Mouse (Mus musculus): ENCODE measurements around the gene Fam129b. TPM values are rescaled to one million over a fixed set of nuclear protein-coding genes. Genes with fewer than 3 reads are reported as not detected.
A peak's percentile ranks its signal among the peaks of the same experiment; 100 is the strongest.

Fam129b gene
- polyA plus RNA-seq, 1 experiment from 2014 or later = 17.0 TPM

- Histone ChIP-seq H3K4me1 (ENCODE audit: control insufficient read depth, insufficient read depth, low read length) (peaks cover 9% of the 10 kb centered on the region), H3K27me3 (ENCODE audit: control insufficient read depth, insufficient read depth, low read length) (no peaks in the 10 kb centered on the region), H3K4me2 (ENCODE audit: low read depth) (no peak overlapping the region), H3K4me3 (ENCODE audit: low read depth, low read length) (no peak overlapping the region), H3K9me3 (ENCODE audit: control insufficient read depth, low read length) (no peaks in the 10 kb centered on the region), H3K27ac (ENCODE audit: low read depth, low read length) (no peak overlapping the region), H3K36me3 (ENCODE audit: control insufficient read depth, insufficient read depth, low read length) (no peaks in the 10 kb centered on the region), H3K9ac (ENCODE audit: low read length) (no peak overlapping the region)
- DNase-seq (ENCODE audit: low spot score) = no peak
- no peak for ATAC-seq (ENCODE audit: insufficient read depth, low FRiP score, low TSS enrichment)
- 49% methylated on average over 8 of the region's 8 CpGs for WGBS
Measured at GRCm38 (mm10) chr2:32870275-32871100, 5.4 kb upstream of the Fam129b start.

GRCm38 (mm10) chr2:32874070-32874469 lies 1.8 kb upstream of the Fam129b start:
- DNase-seq (ENCODE audit: low spot score) = no peak

GRCm38 (mm10) chr2:32874951-32875674 lies 801 bp upstream of the Fam129b start:
- Histone ChIP-seq H3K9me3 (ENCODE audit: control insufficient read depth, low read length) (no peaks in the 10 kb centered on the region), H3K27me3 (ENCODE audit: control insufficient read depth, insufficient read depth, low read length) (no peaks in the 10 kb centered on the region), H3K9ac (ENCODE audit: low read length) (peak overlapping the region; percentile 98), H3K4me2 (ENCODE audit: low read depth) (peak overlapping the region; percentile 89), H3K4me3 (ENCODE audit: low read depth, low read length) (peak overlapping the region; percentile 85), H3K4me1 (ENCODE audit: control insufficient read depth, insufficient read depth, low read length) (peaks cover 25% of the 10 kb centered on the region), H3K27ac (ENCODE audit: low read depth, low read length) (peak overlapping the region; percentile 89), H3K36me3 (ENCODE audit: control insufficient read depth, insufficient read depth, low read length) (no peaks in the 10 kb centered on the region)
- WGBS = 19% methylated on average over 15 of the region's 15 CpGs
- DNase-seq (ENCODE audit: low spot score) (no peak), ATAC-seq (ENCODE audit: insufficient read depth, low FRiP score, low TSS enrichment) (peak; percentile 14; the same call in 1 of the 2 replicates)

More at GRCm38 (mm10) chr2:32874070-32874469, 1.8 kb upstream of the Fam129b start:
- peaks cover 25% of the 10 kb centered on the region for H3K4me1 ChIP-seq (ENCODE audit: control insufficient read depth, insufficient read depth, low read length)
- H3K36me3 ChIP-seq (ENCODE audit: control insufficient read depth, insufficient read depth, low read length) = no peaks in the 10 kb centered on the region
- no peaks in the 10 kb centered on the region for H3K9me3 ChIP-seq (ENCODE audit: control insufficient read depth, low read length)
- no peak for ATAC-seq (ENCODE audit: insufficient read depth, low FRiP score, low TSS enrichment)
- H3K27ac ChIP-seq (ENCODE audit: low read depth, low read length) = no peak overlapping the region
- H3K27me3 ChIP-seq (ENCODE audit: control insufficient read depth, insufficient read depth, low read length) = no peaks in the 10 kb centered on the region
- H3K9ac ChIP-seq (ENCODE audit: low read length) = no peak overlapping the region
- H3K4me3 ChIP-seq (ENCODE audit: low read depth, low read length) = no peak overlapping the region
- 78% methylated on average over 3 of the region's 3 CpGs for WGBS
- H3K4me2 ChIP-seq (ENCODE audit: low read depth) = no peak overlapping the region

GRCm38 (mm10) chr2:32876490-32877302 lies 782 bp downstream of the Fam129b start:
- peak overlapping the region; percentile 85 for H3K4me3 ChIP-seq (ENCODE audit: low read depth, low read length)
- H3K9ac ChIP-seq (ENCODE audit: low read length) = peak overlapping the region; percentile 98
- H3K9me3 ChIP-seq (ENCODE audit: control insufficient read depth, low read length) = no peaks in the 10 kb centered on the region
- H3K4me2 ChIP-seq (ENCODE audit: low read depth) = peak overlapping the region; percentile 89
- peak; percentile 33 for ATAC-seq (ENCODE audit: insufficient read depth, low FRiP score, low TSS enrichment)
- H3K36me3 ChIP-seq (ENCODE audit: control insufficient read depth, insufficient read depth, low read length) = no peaks in the 10 kb centered on the region
- no peaks in the 10 kb centered on the region for H3K27me3 ChIP-seq (ENCODE audit: control insufficient read depth, insufficient read depth, low read length)
- DNase-seq (ENCODE audit: low spot score) = no peak
- WGBS = 2% methylated on average over 20 of the region's 20 CpGs
- H3K27ac ChIP-seq (ENCODE audit: low read depth, low read length) = no peak overlapping the region
- peaks cover 33% of the 10 kb centered on the region for H3K4me1 ChIP-seq (ENCODE audit: control insufficient read depth, insufficient read depth, low read length)

- peak overlapping the region; percentile 98 for H3K9ac ChIP-seq (ENCODE audit: low read length)
- no peaks in the 10 kb centered on the region for H3K27me3 ChIP-seq (ENCODE audit: control insufficient read depth, insufficient read depth, low read length)
- peak overlapping the region; percentile 85 for H3K4me3 ChIP-seq (ENCODE audit: low read depth, low read length)
- 35% methylated on average over 5 of the region's 5 CpGs for WGBS
- H3K36me3 ChIP-seq (ENCODE audit: control insufficient read depth, insufficient read depth, low read length) = no peaks in the 10 kb centered on the region
- no peak for ATAC-seq (ENCODE audit: insufficient read depth, low FRiP score, low TSS enrichment)
- no peak for DNase-seq (ENCODE audit: low spot score)
- no peaks in the 10 kb centered on the region for H3K9me3 ChIP-seq (ENCODE audit: control insufficient read depth, low read length)
- H3K27ac ChIP-seq (ENCODE audit: low read depth, low read length) = no peak overlapping the region
- peak overlapping the region; percentile 89 for H3K4me2 ChIP-seq (ENCODE audit: low read depth)
- peaks cover 34% of the 10 kb centered on the region for H3K4me1 ChIP-seq (ENCODE audit: control insufficient read depth, insufficient read depth, low read length)
Measured at GRCm38 (mm10) chr2:32877303-32877702, 1.4 kb downstream of the Fam129b start.

- WGBS = 58% methylated on average over 6 of the region's 6 CpGs
- Histone ChIP-seq H3K4me3 (ENCODE audit: low read depth, low read length) (peak overlapping the region; percentile 85), H3K27me3 (ENCODE audit: control insufficient read depth, insufficient read depth, low read length) (no peaks in the 10 kb centered on the region), H3K27ac (ENCODE audit: low read depth, low read length) (no peak overlapping the region), H3K9me3 (ENCODE audit: control insufficient read depth, low read length) (no peaks in the 10 kb centered on the region), H3K4me1 (ENCODE audit: control insufficient read depth, insufficient read depth, low read length) (peaks cover 34% of the 10 kb centered on the region), H3K36me3 (ENCODE audit: control insufficient read depth, insufficient read depth, low read length) (no peaks in the 10 kb centered on the region), H3K4me2 (ENCODE audit: low read depth) (peak overlapping the region; percentile 89), H3K9ac (ENCODE audit: low read length) (peak overlapping the region; percentile 98; the same call in 1 of the 2 replicates)
- ATAC-seq (ENCODE audit: insufficient read depth, low FRiP score, low TSS enrichment) (no peak), DNase-seq (ENCODE audit: low spot score) (no peak)
Measured at GRCm38 (mm10) chr2:32877761-32878393, 2.0 kb downstream of the Fam129b start.

GRCm38 (mm10) chr2:32878396-32878795 lies 2.5 kb downstream of the Fam129b start:
- DNase-seq (ENCODE audit: low spot score) = no peak
- Histone ChIP-seq H3K4me2 (ENCODE audit: low read depth) (peak overlapping the region; percentile 89), H3K27me3 (ENCODE audit: control insufficient read depth, insufficient read depth, low read length) (no peaks in the 10 kb centered on the region), H3K4me3 (ENCODE audit: low read depth, low read length) (no peak overlapping the region), H3K9ac (ENCODE audit: low read length) (no peak overlapping the region), H3K27ac (ENCODE audit: low read depth, low read length) (no peak overlapping the region), H3K4me1 (ENCODE audit: control insufficient read depth, insufficient read depth, low read length) (peaks cover 34% of the 10 kb centered on the region), H3K9me3 (ENCODE audit: control insufficient read depth, low read length) (no peaks in the 10 kb centered on the region), H3K36me3 (ENCODE audit: control insufficient read depth, insufficient read depth, low read length) (no peaks in the 10 kb centered on the region)
- 73% methylated on average over 3 of the region's 3 CpGs for WGBS
- no peak for ATAC-seq (ENCODE audit: insufficient read depth, low FRiP score, low TSS enrichment)

- no peaks in the 10 kb centered on the region for H3K36me3 ChIP-seq (ENCODE audit: control insufficient read depth, insufficient read depth, low read length)
- H3K4me3 ChIP-seq (ENCODE audit: low read depth, low read length) = no peak overlapping the region
- DNase-seq (ENCODE audit: low spot score) (no peak), ATAC-seq (ENCODE audit: insufficient read depth, low FRiP score, low TSS enrichment) (no peak)
- H3K27me3 ChIP-seq (ENCODE audit: control insufficient read depth, insufficient read depth, low read length) = no peaks in the 10 kb centered on the region
- peaks cover 32% of the 10 kb centered on the region for H3K4me1 ChIP-seq (ENCODE audit: control insufficient read depth, insufficient read depth, low read length)
- no peak overlapping the region for H3K4me2 ChIP-seq (ENCODE audit: low read depth)
- WGBS = 79% methylated on average over 5 of the region's 5 CpGs
- no peak overlapping the region for H3K9ac ChIP-seq (ENCODE audit: low read length)
- no peak overlapping the region for H3K27ac ChIP-seq (ENCODE audit: low read depth, low read length)
- H3K9me3 ChIP-seq (ENCODE audit: control insufficient read depth, low read length) = no peaks in the 10 kb centered on the region
Measured at GRCm38 (mm10) chr2:32879593-32879992, 3.7 kb downstream of the Fam129b start.

All from neural tube, embryonic 11.5 days (tissue).